Mouse (Mus musculus): ENCODE results near the gene Triobp.

GRCm38 (mm10) chr15:79002036-79002435, 54.5 kb downstream of the Triobp start:
- TF ChIP-seq GATA1 (IDR thresholded peaks at IDR 0.05; ENCODE audit: low read length) (no peak), TAL1 (IDR thresholded peaks at IDR 0.05; ENCODE audit: low read length) (no peak)

All from erythroblast, embryonic 14.5 days (primary cell).